Mouse (Mus musculus): ENCODE measurements around the gene Impg1.

Impg1 gene

DNA sequence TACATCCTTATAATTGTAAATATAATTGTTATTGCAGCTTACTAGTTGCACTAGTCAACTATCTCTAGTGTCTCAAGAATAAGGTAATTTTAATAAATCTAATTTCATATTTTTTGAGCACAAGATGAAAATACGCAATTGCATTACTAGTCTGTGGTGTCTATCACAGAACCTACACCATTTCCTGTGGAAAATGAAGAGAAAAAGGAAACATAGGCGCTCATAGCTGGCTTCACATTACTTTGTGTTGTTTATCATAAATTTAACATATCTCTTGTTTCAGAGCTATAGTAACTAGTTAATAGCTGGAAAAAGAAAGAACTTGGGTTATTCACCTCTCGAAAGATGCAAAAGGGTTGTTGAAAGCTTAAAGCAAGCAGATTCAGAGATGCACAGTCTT, 182.9 kb downstream of the Impg1 start:
- no peak for DNase-seq (ENCODE audit: inconsistent ontology term)

DNA sequence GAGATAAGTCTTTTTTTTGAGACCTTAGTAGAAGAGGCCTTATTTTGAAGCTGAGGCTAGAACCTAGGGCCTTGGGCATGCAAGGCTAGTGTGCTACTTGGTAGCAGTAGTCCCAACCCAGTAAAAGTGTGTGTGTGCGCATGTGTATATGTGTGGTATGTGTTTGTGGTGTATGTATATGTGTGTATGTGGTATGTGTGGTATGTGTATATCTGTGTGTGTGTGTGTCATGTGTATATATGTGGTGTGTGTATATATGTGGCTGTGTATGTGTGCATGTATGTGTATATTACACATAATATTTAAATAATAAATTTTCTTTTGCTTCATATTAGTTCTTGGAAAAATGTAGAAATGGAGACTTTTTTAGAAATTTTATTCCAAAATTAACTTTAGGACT, 184.6 kb downstream of the Impg1 start:
- no peak for DNase-seq (ENCODE audit: inconsistent ontology term)

DNA sequence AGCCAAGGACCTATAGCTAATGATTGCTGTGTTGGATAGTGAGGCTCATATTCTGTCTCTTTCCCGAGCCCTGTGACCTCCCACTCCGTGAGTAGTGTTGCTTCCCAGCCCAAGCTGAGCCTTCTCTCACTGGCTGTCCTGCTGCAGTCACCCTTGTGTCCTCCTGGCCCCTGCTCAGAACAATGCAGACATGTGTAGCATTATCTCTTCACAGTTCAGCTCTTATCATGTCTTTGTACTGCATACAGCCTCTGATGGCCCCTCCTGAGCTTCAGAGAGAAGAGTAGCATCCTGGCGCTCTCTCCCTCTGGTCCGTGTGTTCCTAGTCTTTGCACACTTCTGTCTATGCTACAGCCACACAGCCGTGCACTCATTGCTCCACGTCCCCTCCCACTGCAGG, 187.5 kb downstream of the Impg1 start:
- DNase-seq (ENCODE audit: inconsistent ontology term), result no peak

DNA sequence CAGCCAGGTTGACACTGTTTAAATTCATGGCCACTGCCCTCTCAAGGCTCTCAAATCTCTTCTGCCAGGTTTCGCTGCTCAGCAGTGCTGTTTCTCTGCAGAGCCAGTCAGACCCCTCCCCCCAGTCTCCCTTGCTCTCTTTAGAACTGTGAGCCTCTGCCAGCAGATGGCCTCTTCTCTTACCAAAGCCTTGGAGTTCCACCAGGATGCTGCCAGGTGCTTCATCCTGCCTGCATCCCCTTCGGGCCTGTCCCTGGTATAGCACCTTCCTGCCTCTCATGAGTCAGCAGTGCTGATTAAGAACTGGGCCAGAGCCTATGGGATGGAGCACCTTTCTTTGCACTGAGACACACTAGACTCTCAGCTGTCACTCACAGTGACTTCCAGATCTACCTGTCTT, 188.1 kb downstream of the Impg1 start:
- no peak for DNase-seq (ENCODE audit: inconsistent ontology term)

DNA sequence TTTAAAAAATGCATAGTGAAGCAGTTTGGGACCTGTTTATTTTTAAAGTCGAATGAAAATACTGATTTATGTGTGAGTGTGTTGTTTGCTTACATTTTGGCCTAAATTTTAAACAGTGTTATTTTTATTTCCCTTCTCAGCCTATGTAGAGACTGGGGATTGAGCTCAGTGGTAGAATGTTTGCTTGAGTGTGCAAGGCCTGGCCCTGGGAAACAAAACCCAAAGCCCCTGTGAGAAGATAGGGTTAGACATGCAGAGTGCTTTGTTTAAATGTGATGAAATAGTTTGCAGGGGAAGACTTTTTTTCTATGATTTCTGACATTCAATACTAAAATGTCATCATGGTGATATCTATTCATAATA, 189.5 kb downstream of the Impg1 start:
- no peak for DNase-seq (ENCODE audit: inconsistent ontology term)

DNA sequence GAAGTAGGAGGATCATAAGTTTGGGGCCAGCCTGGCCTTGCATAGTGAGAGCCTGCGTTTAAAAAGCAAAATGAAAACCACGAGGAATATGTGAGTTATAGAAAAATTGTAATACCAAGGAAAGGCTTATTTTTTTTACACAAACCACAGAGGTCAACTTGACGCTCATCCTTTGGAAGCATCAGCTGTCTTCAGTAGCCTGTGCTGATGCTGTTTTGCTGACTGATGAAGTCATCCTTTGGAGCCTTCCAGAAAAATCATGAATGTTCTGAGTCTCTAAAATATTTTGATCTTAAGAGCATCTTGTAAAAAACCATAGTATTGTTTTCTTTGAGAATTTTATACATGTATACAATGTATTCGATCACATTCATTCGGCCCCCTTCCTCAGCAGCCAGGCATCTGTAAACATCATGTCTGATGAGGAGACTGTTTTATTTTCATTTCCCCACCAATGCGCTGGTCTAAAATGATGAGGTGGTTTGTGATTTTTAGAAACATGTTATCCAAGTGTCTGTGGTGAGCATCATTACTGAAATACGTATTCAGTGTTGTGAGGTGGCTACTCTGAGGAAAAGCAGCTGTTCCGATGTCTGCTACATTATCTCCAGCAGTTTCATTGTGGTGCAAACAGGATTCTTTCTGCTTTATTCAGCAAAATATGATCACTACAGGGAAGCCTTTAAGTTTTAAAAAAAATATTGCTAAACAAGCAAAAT, 190.1 kb downstream of the Impg1 start:
- no peak for DNase-seq (ENCODE audit: inconsistent ontology term)

DNA sequence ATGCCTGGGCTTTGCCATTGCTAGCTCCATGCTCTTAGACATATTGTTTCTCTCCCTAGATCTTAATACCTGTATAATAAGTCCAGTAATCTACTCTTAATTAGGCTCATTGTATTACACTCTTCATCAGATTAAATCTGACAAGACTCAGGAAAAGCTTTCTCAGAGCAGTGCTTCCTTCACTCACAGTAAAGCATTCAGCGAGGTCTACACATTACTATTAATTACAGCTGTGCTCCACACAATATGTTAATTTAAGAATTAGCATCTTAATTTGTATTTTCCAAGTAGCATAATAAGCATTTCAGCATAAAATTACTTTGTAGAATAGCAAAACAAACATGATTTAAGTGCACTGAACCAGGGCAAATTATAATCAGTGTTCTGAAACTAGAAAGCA, 192.3 kb downstream of the Impg1 start:
- no peak for DNase-seq (ENCODE audit: inconsistent ontology term)

DNA sequence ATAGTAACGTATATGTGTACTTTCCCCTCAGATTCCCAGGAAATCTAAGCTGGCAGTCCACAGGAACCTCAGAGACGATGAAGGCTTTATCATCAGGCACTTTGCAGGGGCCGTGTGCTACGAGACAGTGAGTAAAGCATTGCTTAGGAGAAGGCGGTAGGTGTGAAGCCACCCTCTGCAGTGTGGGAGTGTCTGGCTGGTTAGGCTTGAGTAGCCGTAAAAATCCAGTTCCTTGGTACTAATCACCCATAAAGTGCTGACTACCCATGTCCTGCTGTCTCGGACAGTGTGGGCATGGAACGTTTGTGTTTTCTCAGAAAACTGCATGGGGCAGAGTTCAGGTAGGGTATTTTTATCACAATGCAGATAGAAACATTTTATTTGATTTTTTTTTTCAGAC, 195.7 kb downstream of the Impg1 start:
- DNase-seq (ENCODE audit: inconsistent ontology term), result no peak

DNA sequence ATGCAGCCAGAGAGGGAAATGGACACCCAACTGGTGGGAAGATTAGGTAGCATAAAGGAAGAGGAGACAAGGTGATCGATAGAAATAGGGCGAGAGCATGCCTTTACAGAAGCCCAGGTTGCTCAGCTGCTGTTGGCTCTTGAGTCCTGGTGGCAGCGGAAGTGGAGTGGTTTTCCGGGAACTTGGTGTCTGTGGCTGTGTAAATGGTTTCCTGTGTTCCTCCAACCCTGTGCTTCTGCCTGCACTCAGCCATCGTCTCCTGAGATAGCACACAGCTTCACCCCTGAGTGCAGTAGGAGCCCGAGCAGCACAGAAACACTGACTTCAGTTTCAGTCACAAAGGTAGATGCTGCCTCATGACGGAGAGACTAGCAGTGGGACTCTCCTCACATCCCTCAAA, 198.8 kb downstream of the Impg1 start:
- no peak for DNase-seq (ENCODE audit: inconsistent ontology term)

DNA sequence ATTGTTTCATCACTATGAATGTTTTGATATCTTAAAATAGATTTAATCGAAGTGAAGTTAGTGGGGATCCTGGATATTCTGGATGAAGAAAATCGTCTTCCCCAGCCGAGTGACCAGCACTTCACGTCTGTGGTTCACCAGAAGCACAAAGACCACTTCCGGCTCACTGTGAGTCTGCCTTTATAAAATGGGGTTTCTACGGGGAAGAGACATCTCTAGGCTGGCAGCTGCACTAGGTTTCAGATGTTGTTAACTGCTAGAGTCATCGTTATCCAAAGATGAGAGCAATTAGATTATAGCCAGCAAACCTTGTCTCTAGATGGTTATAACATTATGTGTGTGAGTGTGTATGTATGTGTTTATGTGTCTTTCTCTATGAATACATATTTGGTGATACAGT, 199.2 kb downstream of the Impg1 start:
- no peak for DNase-seq (ENCODE audit: inconsistent ontology term)

Measured in Muller cell, postnatal 12 days (primary cell).